In genomic region chr4:150843181-150843580, GRCm38 (mm10) we compare ENCODE assay signal across 22 mouse cellular contexts. TPM values are rescaled to one million over a fixed set of nuclear protein-coding genes. Genes with fewer than 3 reads are reported as not detected.
A peak's percentile ranks its signal among the peaks of the same experiment; 100 is the strongest.
DNase-seq lines count a peak whose midpoint lies in the region; ATAC-seq and TF ChIP-seq lines count a peak whose summit lies in the region.
"Had no signal": no experiment of that assay in that cellular context is flagged by ENCODE, and none has a peak within 500 bp of the region (broad histone marks: within the 10 kb centered on the region; RNA-seq: fewer than 3 reads in every experiment).

No protein-coding gene starts in this region.

- TF ChIP-seq CTCF in C2C12 (IDR thresholded peaks at IDR 0.05; ENCODE audit: control insufficient read depth, insufficient read depth, insufficient read length) = no peak

- no peaks in the 10 kb centered on the region for H3K4me1 ChIP-seq in intestine, embryonic 15.5 days (replicated peaks)
- H3K4me1 ChIP-seq in midbrain, embryonic 16.5 days (ENCODE audit: control insufficient read depth, insufficient read depth, low read length) = no peaks in the 10 kb centered on the region

- WGBS in intestine, embryonic 15.5 days = 78% methylated on average over 7 of the region's 7 CpGs
- WGBS in midbrain, embryonic 16.5 days = 91% methylated on average over 7 of the region's 7 CpGs

- no peaks in the 10 kb centered on the region for H3K36me3 ChIP-seq in C2C12 (ENCODE audit: control insufficient read depth, insufficient read depth)
- no peaks in the 10 kb centered on the region for H3K36me3 ChIP-seq in intestine, embryonic 15.5 days
- no peaks in the 10 kb centered on the region for H3K36me3 ChIP-seq in midbrain, embryonic 16.5 days (ENCODE audit: control insufficient read depth, insufficient read depth, low read length)
- H3K36me3 ChIP-seq: embryonic facial prominence, embryonic 13.5 days; heart, embryonic 15.5 days; hindbrain, embryonic 13.5 days had no signal

- no peaks in the 10 kb centered on the region for H3K27me3 ChIP-seq in C2C12 (ENCODE audit: control insufficient read depth, insufficient read depth, insufficient read length)
- H3K27me3 ChIP-seq in intestine, embryonic 15.5 days (replicated peaks) = no peaks in the 10 kb centered on the region
- no peaks in the 10 kb centered on the region for H3K27me3 ChIP-seq in midbrain, embryonic 16.5 days (ENCODE audit: control insufficient read depth, insufficient read depth, low read depth, low read length)
- H3K27me3 ChIP-seq: embryonic facial prominence, embryonic 13.5 days; heart, embryonic 15.5 days; hindbrain, embryonic 13.5 days had no signal

- H3K4me3 ChIP-seq in C2C12 (ENCODE audit: insufficient read depth, poor library complexity, severe bottlenecking) = no peak overlapping the region
- H3K4me3 ChIP-seq in intestine, embryonic 15.5 days (replicated peaks) = no peak overlapping the region
- H3K4me3 ChIP-seq in midbrain, embryonic 16.5 days (ENCODE audit: low read depth, low read length) = no peak overlapping the region
- H3K4me3 ChIP-seq: embryonic facial prominence, embryonic 13.5 days; forebrain, embryonic 13.5 days; heart, adult 2 months; heart, embryonic 15.5 days; hindbrain, embryonic 13.5 days had no signal

- H3K9ac ChIP-seq in intestine, embryonic 15.5 days = no peak overlapping the region
- H3K9ac ChIP-seq in midbrain, embryonic 16.5 days (ENCODE audit: low read depth, low read length) = no peak overlapping the region
- H3K9ac ChIP-seq: embryonic facial prominence, embryonic 13.5 days; forebrain, embryonic 13.5 days; forebrain, postnatal 0 days; heart, embryonic 15.5 days; hindbrain, embryonic 13.5 days had no signal

- H3K79me3 ChIP-seq in C2C12 (ENCODE audit: low read depth) = no peaks in the 10 kb centered on the region

- ATAC-seq in intestine, embryonic 15.5 days = peak; percentile 31; the same call in 1 of the 2 replicates
- ATAC-seq in midbrain, embryonic 16.5 days = no peak
- ATAC-seq: forebrain, embryonic 13.5 days; forebrain, postnatal 0 days; hindbrain, postnatal 0 days had no signal

- DNase-seq in adrenal gland, adult 8-10 months = peak; percentile 41
- no peak for DNase-seq in adrenal gland, postnatal 10 days
- peak; percentile 27 for DNase-seq in 3134 (ENCODE audit: extremely low read depth, insufficient read length, low spot score)
- no peak for DNase-seq in right cerebral cortex, postnatal 14 days
- no peak for DNase-seq in frontal cortex, postnatal 25 days (ENCODE audit: low spot score in 2 of 2)
- DNase-seq: B cell, adult 2 months; cerebellum, adult 8-10 months; cerebellum, postnatal 25 days; forebrain, postnatal 0 days; gastrocnemius, postnatal 10 days; heart, adult 2 months; heart, postnatal 14 days; kidney, adult 8-10 months had no signal

- no peak overlapping the region for H3K4me2 ChIP-seq in intestine, embryonic 15.5 days (replicated peaks)
- no peak overlapping the region for H3K4me2 ChIP-seq in midbrain, embryonic 16.5 days (ENCODE audit: low read length)
- H3K4me2 ChIP-seq: embryonic facial prominence, embryonic 13.5 days; forebrain, embryonic 13.5 days; heart, embryonic 11.5 days; heart, embryonic 15.5 days; hindbrain, embryonic 13.5 days had no signal

- H3K79me2 ChIP-seq in C2C12 (ENCODE audit: control insufficient read depth, insufficient read depth) = no peaks in the 10 kb centered on the region

- no peak overlapping the region for H3K27ac ChIP-seq in intestine, embryonic 15.5 days
- H3K27ac ChIP-seq in midbrain, embryonic 16.5 days (ENCODE audit: low read length) = no peak overlapping the region
- H3K27ac ChIP-seq: forebrain, embryonic 13.5 days; heart, adult 2 months; heart, embryonic 15.5 days; hindbrain, embryonic 13.5 days; hindbrain, postnatal 0 days had no signal

- no peak overlapping the region for H3ac ChIP-seq in C2C12 (ENCODE audit: control insufficient read depth, insufficient read length, low read depth)

- H3K9me3 ChIP-seq in intestine, embryonic 15.5 days = no peaks in the 10 kb centered on the region
- H3K9me3 ChIP-seq in midbrain, embryonic 16.5 days (replicated peaks; ENCODE audit: control insufficient read depth, low read length, poor library complexity, severe bottlenecking) = no peaks in the 10 kb centered on the region
- H3K9me3 ChIP-seq: embryonic facial prominence, embryonic 13.5 days; forebrain, embryonic 13.5 days; heart, embryonic 15.5 days; hindbrain, embryonic 13.5 days had no signal

TF ChIP-seq in C2C12, 6 proteins besides CTCF, POLR2A, EP300 and RAD21:
- no peak for TF ChIP-seq MYOD1 (IDR thresholded peaks at IDR 0.05; ENCODE audit: control insufficient read depth, insufficient read length, low read depth)
- peak; percentile 63 for TF ChIP-seq MAX (IDR thresholded peaks at IDR 0.05)

RNA-seq across cellular contexts. Expression of gene Errfi1, which starts 10.5 kb away (rescaled TPM):
- 10 to 100 TPM; 17.9 to 44.0 (median 29.8) TPM for total RNA-seq in adrenal gland, adult 8-10 months (2022)
- total RNA-seq in adrenal gland, postnatal 10 days (2021) = 100 to 1,000 TPM in 1 of 2 experiments, 10 to 100 TPM in 1; 32.3 to 159 TPM
- 111 TPM for polyA plus RNA-seq in C2C12 (2012; fragmentation: generic; extraction: Trizol)
- 27.8 and 28.1 TPM in 2 replicates for polyA plus RNA-seq in intestine, embryonic 15.5 days (2015; fragmentation: Nextera tagmentation; extraction: Ambion mirVana)
- polyA plus RNA-seq in midbrain, embryonic 16.5 days (2015; fragmentation: Nextera tagmentation; extraction: Ambion mirVana) = 22.1 and 22.7 TPM in 2 replicates

Comparison
In these comparisons a context has a peak if more than half of its experiments do, and no peak if none do; other contexts are left out.
1. DNase-seq: peak in adrenal gland, adult 8-10 months (single experiment) and 3134 (single experiment); none in adrenal gland, postnatal 10 days (single experiment), right cerebral cortex, postnatal 14 days (single experiment) and frontal cortex, postnatal 25 days (0 of 2).